Mouse (Mus musculus): ENCODE data around the gene Dock1.

- TF ChIP-seq FLI1 (IDR thresholded peaks at IDR 0.05; ENCODE audit: low read length), result no peak
- TF ChIP-seq GATA1 (IDR thresholded peaks at IDR 0.05; ENCODE audit: borderline replicate concordance, low read length), result no peak
Observed at GRCm38 (mm10) chr7:134670312-134671002, at the start of gene Dock1.
